Mouse (Mus musculus): ENCODE data around the gene Luzp1. TPM values are rescaled to one million over a fixed set of nuclear protein-coding genes. Genes with fewer than 3 reads are reported as not detected.
A peak's percentile ranks its signal among the peaks of the same experiment; 100 is the strongest.

The Luzp1 gene
- polyA plus RNA-seq, 1 experiment: 21.6 TPM

DNA sequence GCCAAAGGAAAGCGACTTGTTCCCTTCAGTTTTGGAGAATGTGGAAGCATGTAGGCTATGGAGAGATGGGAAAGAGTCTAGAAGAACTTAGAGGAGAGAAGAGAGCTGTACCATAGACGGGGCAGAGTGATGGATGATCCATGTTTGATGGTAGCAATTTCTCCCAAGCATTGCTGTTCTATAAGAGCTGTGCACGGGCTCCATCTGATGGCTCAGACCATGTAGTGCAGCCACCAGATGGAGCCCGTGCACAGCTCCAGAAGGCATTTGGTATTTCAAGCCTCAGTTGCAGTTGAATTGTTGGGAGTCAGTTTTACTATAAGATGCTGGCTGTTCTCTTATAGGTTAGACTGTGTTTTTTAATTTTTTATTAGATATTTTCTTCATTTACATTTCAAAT is 56.9 kb downstream of the Luzp1 start:
- DNase-seq (ENCODE audit: extremely low spot score in 1 of 2, low spot score in 1 of 2): peak in 1 of 2 experiments; percentile 78

DNA sequence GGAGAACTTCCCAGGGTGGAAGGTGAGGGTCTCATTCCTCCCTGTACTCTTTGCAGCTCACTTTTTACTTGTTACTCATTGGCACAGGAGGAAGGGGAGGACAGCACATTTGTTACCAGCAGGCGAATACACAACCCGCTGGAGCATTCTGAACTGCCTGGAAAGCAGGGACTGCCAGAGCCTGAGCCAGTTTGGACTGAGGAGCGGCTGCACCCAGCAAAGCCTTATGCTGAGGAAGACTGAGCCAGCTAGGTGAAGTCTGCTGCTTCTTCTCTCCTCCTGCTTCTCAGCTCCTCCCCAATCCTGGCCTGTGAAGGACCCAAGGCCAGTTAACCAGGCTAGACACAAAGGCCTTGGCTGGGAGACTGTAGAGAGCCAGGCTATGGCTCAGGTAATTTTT is 75.6 kb downstream of the Luzp1 start:
- no peak for DNase-seq (ENCODE audit: extremely low spot score in 1 of 2, low spot score in 1 of 2)

DNA sequence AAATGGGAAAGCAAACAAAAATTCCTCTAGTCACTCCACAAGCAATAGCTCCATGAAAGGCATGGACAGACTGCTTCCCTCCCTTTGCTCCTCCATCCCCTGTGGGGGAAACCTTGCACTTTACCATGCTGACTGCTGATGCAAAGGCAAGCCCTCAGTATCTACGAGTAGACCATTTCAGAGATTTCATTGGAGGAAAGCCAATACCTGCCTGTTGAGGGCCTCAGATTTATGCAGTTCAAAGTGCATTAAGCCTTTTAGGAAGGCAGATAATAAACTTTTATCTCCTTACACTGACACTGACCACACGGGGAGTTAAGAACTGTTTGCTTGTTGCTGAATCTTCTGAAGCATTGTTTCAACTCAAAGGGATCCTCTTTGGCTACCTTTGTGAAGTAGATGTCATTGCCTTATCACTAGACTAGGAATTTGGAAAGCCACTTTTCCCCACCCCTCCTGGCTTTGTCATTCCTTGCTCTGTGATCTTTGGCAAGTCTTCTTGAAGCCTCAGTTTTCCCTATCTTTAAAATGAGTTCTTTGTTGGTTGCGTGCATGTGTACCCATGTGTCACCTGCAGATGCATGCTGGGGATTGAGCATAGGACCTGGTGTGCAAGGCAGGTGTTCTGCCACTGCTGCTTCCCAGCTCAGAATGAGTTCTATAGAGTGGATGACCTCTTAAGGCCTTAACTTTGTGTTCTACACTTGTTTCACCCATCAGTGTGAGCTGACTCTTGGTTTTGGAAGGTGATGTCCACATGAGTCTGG is 76.9 kb downstream of the Luzp1 start:
- DNase-seq (ENCODE audit: extremely low spot score in 1 of 2, low spot score in 1 of 2): no peak

DNA sequence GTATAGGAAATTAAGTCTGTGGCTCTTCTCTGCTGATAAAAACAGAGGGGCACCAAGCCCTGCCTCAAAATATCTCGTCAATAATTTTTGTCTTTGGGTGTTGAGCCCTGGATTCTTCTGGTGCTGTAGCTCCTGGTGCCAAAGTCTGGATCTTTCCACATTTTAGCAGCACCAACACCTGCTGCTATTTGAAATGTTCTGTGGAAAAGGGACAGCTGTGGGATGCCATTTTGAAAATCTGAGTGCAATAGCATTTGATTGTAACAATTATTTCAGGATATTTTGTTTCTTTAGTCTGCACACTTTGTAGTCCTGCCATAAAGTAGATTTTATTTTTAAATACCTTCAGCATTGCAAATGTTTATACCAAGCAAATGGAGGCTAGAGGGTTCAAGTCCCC is 78.2 kb downstream of the Luzp1 start:
- DNase-seq (ENCODE audit: extremely low spot score in 1 of 2, low spot score in 1 of 2): no peak

DNA sequence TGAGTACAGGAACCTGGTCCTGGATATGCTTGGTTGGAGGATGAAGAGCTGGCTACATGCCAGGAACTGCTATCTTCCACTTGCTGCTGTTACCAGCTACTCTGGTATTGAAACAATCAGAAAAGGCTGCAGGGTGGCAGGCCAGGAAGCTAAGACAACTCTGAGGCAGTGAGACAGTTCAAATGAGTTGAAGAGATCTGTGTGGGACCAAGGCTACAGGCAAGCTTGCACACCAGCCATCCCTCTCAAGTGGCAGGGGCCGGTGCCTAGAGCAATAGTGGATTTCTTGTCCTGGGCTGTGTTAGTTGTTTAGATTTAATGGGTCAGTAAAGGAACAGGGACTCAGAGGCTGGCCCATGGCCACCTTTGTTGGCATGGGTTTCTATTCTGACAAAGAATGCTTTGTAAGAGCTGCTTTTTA is 78.8 kb downstream of the Luzp1 start:
- DNase-seq (ENCODE audit: extremely low spot score in 1 of 2, low spot score in 1 of 2): no peak

DNA sequence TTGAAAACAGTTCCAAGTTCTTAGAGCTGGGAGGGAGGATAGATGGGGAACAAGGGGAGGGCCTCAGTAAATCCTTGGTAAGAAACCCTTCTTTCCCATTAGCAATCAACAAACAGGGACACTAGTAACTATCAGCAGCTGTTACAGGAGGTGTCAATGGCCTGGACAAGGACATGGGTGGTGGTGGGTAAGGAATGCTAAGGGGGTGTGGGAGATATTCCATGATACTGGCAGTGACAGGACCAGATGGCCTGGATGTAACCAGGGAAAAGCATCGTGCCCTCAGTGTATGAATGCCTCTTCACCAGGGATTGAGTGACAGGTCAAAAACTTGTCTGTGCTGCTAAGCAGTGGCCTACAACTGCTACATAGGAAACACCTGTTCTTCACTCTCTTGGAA is 83.5 kb downstream of the Luzp1 start:
- DNase-seq (ENCODE audit: extremely low spot score in 1 of 2, low spot score in 1 of 2): no peak

DNA sequence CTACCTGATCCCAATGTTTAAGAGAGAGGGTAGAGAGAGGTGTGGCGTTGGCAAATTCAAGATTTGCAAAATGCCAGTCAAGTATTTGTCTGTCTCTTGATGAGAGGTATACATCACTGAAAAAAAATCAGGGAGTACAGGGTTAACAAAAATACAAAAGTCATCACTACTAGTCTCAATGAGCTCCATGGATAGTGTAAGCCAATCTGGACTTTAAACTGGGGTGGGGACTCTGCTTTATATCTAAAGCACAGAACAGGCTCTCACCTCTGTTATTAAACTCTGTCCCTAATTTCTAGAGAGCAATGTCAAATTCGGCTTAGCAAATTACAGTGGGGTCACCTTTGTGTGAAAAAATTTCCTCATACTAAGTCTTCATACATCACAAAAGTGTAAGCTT is 88.1 kb downstream of the Luzp1 start:
- DNase-seq (ENCODE audit: extremely low spot score in 1 of 2, low spot score in 1 of 2): no peak

DNA sequence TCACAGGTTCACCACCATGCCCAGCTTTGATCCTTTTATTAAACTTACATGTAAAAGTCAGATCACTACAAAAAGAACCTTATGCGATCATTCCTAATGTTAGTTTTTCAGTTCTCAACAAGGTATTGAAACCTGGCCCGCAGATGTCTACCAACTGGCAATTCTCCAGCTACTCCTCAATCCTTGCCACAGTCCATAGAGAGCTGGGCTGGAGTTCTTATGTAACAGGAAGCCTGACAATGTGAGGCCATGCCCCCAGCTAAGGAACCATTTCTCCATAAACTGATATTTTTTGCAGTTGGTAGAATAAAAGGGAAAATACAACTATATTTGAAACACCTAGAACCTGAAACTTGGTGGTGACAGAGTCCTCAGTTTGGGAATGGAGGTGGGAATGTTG is 90.1 kb downstream of the Luzp1 start:
- no peak for DNase-seq (ENCODE audit: extremely low spot score in 1 of 2, low spot score in 1 of 2)

DNA sequence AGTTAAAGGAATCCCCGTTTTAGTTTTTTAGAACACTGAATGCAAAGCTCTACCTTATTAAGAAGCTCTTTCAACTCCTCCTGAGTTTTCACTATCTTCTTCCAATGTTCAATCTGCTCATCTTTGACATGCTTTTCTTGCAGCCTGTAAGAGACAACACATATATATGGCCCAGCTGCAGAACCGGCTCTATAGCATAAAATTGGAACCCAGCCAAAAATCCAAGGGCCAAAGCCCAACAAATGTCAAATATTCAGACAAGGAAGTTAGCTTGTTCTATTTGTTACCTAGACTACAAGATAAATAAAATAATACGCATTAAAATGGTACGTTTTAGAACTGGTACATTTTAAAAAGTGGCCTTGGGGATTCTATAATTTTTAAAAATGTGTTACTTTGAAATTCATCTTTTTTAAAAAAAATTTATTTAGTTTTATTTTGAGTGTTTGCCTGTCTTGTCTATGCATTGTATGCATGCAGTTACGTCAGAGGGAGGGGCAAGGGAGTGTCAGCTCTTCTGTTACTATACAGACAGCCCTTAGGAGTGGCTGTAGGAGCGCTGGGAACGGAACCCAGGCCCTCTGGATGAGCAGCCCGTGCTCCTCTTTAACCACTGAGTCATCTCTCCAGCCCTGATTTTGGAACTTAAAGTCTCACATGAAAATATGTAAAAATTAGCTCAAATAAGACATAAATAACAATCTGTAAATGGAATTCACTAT is 90.9 kb downstream of the Luzp1 start:
- DNase-seq (ENCODE audit: extremely low spot score in 1 of 2, low spot score in 1 of 2): no peak

DNA sequence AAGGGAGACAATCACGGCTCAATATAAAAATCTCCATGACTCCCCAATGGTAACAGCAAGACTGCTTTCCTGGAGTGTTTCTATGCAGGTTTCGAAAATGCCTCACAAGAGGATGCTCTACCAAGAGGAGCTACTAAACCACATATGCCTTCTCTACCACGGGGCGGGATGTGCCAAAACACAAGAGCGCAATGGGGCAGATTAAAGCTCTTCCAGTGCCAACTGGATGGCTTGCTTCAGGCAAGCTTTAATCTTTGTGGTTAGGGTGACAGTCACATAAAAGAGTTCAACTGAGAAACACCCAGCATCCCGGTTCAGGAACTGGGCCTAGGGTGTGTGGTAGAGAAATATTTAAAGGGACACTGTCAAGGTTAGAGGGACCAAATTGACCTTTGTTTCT is 93.2 kb downstream of the Luzp1 start:
- DNase-seq (ENCODE audit: extremely low spot score in 1 of 2, low spot score in 1 of 2): no peak

DNA sequence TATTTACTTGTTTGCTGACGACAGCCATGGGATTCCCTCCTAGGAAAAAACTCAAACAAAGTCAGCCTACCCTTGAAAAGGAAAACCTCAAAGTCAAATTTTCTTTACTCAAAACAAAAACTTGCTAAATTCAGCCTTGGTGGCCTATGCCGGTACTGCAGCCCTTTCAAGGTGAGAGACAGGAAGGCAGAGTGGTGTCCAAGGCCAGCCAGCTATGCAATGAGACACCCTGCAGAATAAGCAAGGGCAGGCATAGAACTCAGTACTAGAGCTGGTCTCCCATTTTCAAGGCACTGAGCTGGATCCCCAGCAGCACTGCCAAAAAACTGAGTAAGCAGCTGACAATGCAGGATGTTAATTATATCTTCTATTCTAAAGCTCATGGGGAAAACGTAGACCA is 99.1 kb downstream of the Luzp1 start:
- no peak for DNase-seq (ENCODE audit: extremely low spot score in 1 of 2, low spot score in 1 of 2)

DNA sequence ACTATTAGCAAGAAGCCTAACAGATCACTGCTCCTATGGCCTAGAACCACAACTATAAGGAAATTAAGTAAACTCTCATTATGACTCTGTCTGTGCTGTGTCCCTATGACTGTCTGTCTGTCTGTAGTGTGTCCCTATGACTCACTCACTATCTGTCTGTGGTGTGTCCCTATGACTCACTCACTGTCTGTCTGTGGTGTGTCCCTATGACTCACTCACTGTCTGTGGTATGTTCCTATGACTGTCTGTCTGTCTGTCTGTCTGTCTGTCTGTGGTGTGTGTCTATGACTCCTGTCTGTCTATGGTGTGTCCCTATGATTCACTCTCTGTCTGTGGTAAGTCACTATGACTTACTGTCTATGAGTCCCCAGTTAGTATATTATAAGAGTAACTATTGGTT is 100.4 kb downstream of the Luzp1 start:
- DNase-seq (ENCODE audit: extremely low spot score in 1 of 2, low spot score in 1 of 2): no peak

DNA sequence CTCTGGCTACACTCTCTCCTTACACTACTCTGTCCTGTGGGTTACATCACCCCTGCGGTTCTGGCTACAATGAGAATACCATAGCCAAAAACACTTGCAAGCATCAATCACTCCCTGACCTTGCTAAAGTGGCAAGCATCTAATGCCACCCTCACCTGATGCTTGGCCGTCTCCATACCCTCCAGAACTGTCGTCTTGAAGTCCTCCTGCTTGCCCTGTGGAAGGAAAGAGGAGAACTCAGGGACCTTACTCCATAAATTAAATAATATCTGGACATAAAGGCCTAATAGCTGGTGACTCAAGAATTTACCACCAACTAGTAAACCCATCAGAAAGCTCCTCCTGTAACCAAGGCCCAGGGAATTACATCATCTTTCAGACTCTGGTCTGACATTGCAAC is 112.3 kb downstream of the Luzp1 start:
- no peak for DNase-seq (ENCODE audit: extremely low spot score in 1 of 2, low spot score in 1 of 2)

DNA sequence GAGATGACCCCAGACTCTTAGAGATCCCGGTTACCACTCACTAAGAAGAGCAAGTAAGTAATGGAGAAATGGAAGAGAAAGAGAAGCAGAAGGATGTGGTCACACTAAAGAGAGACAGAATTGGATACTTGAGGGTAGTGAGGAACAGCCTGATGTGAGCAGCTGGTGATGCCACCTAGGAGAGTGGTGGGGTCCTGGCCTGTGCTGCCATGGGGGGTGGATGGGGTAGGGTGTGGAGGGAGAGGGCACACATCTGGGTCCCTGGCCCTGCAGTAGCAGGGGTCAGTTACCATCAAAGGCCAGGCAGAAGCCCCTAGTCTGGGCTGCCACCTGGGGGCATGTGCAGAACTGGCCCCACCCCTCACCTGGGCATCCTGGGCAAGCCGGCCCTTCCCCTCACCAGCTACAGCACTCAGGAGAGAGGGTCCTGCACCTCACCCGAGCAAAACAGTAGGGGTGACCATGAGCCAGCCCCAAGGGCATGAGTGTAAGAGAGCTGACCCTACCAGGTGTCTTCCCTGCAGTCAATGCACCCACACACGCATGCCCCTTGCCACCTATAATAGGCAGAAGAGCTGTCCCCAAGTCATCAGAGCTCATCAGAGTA is 117.8 kb downstream of the Luzp1 start:
- DNase-seq (ENCODE audit: extremely low spot score in 1 of 2, low spot score in 1 of 2): no peak

DNA sequence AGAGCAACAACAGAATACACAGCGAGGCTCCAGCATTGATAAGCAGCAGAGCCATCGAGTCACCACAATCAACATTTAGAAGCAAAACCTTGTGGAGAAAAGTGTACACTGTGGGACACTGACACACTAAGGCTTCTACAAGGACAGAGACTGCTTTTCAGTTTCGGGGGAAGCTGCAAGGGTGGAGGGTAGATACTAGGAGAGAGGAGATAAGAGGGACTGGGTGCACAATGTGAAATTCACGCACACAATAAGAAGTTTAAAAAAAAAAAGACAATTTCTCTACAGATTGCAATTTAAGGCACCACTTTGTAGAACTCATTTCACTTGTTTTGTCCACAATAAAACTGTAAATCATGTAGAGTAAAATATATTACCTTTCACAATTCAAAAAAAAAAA is 118.4 kb downstream of the Luzp1 start:
- DNase-seq (ENCODE audit: extremely low spot score in 1 of 2, low spot score in 1 of 2): no peak

DNA sequence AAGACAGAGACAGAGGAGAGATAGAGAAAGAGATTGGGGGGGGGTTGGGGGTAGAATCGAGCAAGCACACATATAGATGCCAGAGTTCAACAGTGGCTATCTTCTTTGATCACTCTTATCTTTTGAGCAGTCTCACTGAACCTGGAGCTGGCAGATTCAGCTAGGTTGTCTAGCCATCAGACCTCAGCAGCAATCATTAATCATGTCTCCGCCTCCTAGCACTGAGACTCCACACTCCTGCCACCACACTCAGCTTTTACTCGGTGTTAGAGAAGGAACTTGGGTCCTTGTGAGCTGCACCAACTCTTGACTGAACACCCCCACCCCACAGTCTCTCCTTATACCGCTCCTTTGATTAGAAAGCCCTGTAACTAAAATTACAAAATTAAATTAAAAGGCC is 122.5 kb downstream of the Luzp1 start:
- no peak for DNase-seq (ENCODE audit: extremely low spot score in 1 of 2, low spot score in 1 of 2)

DNA sequence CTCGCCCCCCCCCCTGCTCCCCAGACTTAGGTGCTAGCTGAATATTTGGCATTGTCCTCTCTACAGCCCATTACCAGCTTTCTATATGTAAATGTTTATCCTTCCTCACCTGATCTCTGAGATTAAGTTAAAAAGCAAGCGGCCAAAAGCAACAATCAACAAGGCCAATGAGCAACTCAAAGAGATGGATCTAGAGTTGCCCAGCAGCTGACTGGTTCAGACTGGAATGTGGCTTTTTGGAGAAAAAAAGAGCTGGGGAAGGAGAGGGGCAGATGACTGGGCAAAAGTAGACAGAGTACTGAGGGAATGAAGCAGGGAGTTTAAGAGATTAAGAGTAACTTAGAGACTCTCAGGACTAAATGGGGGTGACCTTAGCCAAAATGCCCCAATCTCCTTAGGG is 124.4 kb downstream of the Luzp1 start:
- no peak for DNase-seq (ENCODE audit: extremely low spot score in 1 of 2, low spot score in 1 of 2)

DNA sequence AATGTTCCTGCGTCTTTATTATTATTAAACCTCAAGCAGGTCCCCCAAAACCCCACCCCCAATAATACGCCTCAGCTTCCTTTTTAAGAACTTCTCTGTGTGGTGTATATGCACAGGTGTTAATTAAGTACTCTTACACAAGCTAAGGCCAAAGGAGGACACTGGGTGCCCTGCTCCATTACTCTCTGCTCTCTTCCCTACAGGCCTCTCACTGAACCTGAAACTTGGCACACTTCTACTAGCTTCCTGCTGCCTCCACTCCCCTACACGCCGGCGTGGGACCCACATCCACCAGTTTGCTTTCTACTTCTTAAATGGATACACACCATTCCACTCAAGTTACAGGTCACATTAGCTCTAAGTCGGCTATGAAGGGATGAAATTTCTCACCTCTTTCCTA is 125.7 kb downstream of the Luzp1 start:
- no peak for DNase-seq (ENCODE audit: extremely low spot score in 1 of 2, low spot score in 1 of 2)

DNA sequence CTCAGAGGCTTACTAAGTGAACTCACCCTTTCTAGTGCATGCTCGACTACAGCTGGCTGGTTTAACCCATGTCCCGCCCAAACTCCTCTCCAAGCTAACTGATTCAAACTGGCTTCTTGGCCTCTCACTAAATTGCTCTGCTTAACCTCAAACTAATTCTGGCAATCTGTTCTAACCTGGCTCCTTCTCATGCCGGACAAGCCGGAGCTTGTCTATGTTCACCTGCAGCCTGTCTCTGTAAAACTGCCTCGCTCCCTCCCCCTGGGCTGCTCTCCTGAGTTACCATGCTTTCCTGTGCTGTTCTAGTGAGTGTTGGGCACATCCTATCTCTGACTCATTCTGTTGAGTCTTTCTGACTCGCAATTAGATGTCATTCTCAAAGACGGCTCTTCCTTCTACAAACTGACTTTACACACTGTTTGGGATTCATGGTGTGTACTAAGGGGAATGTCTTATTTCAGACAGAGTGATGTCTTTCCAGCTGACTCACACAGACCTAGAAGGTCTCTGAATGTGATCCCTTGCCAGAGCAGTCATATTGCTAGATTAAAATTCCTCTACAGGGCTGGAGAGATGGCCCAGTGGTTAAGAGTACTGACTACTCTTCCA is 128.8 kb downstream of the Luzp1 start:
- DNase-seq (ENCODE audit: extremely low spot score in 1 of 2, low spot score in 1 of 2): no peak

DNA sequence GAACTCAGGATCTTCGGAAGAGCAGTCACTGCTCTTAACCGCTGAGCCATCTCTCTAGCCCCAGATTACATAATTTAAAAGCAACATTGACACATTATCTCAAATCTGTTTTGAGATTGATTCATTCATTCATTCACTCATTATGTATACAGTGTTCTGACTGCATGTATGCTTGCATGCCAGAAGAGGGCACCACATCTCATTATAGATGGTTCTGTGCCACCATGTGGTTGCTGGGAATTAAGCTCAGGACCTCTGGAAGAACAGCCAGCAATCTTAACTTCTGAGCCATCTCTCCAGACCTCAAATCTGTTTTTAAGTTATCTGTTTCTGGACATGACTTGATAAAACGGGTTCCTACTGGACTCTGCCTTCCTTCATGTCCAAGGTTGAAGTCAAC is 130.3 kb downstream of the Luzp1 start:
- no peak for DNase-seq (ENCODE audit: extremely low spot score in 1 of 2, low spot score in 1 of 2)

DNA sequence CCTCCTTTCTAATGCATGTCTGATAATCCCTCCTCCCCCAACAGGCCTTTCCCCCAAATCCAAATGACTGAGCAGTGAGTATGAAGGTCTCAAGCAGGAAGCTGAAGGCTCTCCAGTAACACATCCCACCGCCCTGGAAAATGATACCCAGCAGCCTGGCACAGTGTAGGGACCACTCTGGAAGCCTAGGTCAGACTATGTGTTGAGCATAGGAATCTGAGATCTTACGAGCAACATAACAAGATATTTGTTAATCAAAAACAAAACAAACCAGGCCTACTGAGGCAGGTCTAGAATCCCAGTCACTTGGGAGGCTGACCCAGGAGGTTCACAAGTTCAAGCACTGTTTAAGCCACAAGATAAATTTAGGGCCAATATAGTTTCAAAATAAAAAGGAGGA is 131.0 kb downstream of the Luzp1 start:
- no peak for DNase-seq (ENCODE audit: extremely low spot score in 1 of 2, low spot score in 1 of 2)

DNA sequence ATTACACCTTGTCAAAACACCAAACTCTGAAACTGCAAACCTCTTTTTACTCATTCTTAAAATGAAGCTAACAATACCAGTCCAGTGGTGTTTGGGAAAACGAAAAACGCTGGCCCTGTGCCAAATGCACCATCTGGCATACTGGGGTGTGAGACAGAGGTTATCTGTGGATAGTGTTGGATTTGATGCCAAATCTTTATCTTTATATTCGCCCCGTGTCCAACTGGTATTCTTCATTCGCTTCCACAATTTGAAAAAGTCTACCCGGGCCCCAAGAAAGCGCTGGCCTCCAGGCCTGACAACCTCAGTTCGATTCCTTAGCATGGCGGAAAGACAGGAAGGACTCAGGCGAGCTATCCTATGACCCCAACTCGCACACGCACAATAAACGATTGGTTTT is 131.9 kb downstream of the Luzp1 start:
- peak in 1 of 2 experiments; percentile 67 for DNase-seq (ENCODE audit: extremely low spot score in 1 of 2, low spot score in 1 of 2)
